ENCODE assay signal across 14 mouse cellular contexts in the genomic region with DNA sequence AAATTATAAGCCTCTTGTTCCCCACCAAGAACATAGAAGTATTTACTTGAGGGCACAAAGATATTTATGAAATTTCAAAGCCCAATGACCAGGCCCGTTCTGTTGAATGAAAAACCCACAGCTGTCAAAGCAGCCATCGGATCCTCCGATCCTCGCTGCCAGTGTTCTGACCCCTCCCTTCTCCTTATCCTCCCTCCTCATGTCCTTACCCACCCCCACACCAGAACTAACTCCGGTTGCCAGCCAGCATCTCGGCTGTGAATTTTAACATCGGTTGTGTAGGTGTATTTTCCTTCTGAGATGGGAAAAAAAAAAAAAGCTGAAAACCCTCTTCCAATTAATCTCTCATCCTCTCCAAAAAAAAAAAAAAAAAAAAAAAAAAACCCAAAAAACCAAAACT. TPM values are rescaled to one million over a fixed set of nuclear protein-coding genes. Genes with fewer than 3 reads are reported as not detected.
DNase-seq lines count a peak whose midpoint lies in the region.
"Had no signal": no experiment of that assay in that cellular context is flagged by ENCODE, and none has a peak within 500 bp of the region (broad histone marks: within the 10 kb centered on the region; RNA-seq: fewer than 3 reads in every experiment).

No protein-coding gene starts in this region.

- intact Hi-C loops in left cerebral cortex, postnatal 4 days (cut with DNase I) = no loop called here
- intact Hi-C loops in left cerebral cortex, postnatal 14 days (cut with DNase I) = no loop called here

- peak; percentile 29 for DNase-seq in left cerebral cortex, adult 11 months (ENCODE audit: low spot score)
- DNase-seq in left cerebral cortex, postnatal 4 days = no peak
- DNase-seq in frontal cortex, postnatal 36 days (ENCODE audit: low spot score in 2 of 2) = peak; percentile 32 to 61
- DNase-seq in left cerebral cortex, postnatal 14 days (ENCODE audit: low spot score in 2 of 2) = peak; percentile 62 to 69
- peak; percentile 84 for DNase-seq in telencephalon, adult 2 months (ENCODE audit: low read depth, low spot score)
- DNase-seq in thymus, postnatal 25 days = no peak
- no peak for DNase-seq in gastrocnemius, postnatal 10 days
- DNase-seq: adrenal gland, postnatal 36 days; cerebellum, adult 9-10 months; kidney, adult 8-10 months; kidney, postnatal 36 days; retina, postnatal 1 day had no signal

RNA-seq across cellular contexts. Expression of a gene that starts 16.7 kb away (rescaled TPM):
- not detected for total RNA-seq in left cerebral cortex, postnatal 4 days (2021)
- not detected for total RNA-seq in left cerebral cortex, postnatal 14 days (2021)
- not detected for total RNA-seq in gastrocnemius, postnatal 10 days (2021)
- total RNA-seq: adrenal gland, postnatal 36 days; gastrocnemius, adult 18-20 months; heart, adult 18-20 months had no signal

RNA-seq across cellular contexts. Expression of a gene that starts 31.6 kb away (rescaled TPM):
- total RNA-seq in left cerebral cortex, postnatal 4 days (2021) = 10 to 100 TPM; 23.1 to 24.6 TPM
- total RNA-seq in left cerebral cortex, postnatal 14 days (2021) = 10 to 100 TPM; 25.5 to 28.0 TPM
- 1 to 10 TPM; 5.9 TPM for total RNA-seq in gastrocnemius, postnatal 10 days (2021)

Comparison
In these comparisons a context has a peak if more than half of its experiments do, and no peak if none do; other contexts are left out.
1. DNase-seq: peak in left cerebral cortex, adult 11 months (single experiment), frontal cortex, postnatal 36 days (2 of 2), left cerebral cortex, postnatal 14 days (2 of 2) and telencephalon, adult 2 months (single experiment); none in left cerebral cortex, postnatal 4 days (single experiment), thymus, postnatal 25 days (single experiment) and gastrocnemius, postnatal 10 days (single experiment).